Mouse (Mus musculus): ENCODE measurements at regions not wholly inside any gene's neighbourhood (a gene's known extent, or its start where the extent isn't known, plus 50 kb on each side); places are given as distances from the start of the nearest gene placed in this dataset.

- DNase-seq (ENCODE audit: low spot score in 2 of 2), result no peak
Measured at GRCm38 (mm10) chrX:85971973-85972372, 72.0 kb upstream of the Samt3 start.

DNA sequence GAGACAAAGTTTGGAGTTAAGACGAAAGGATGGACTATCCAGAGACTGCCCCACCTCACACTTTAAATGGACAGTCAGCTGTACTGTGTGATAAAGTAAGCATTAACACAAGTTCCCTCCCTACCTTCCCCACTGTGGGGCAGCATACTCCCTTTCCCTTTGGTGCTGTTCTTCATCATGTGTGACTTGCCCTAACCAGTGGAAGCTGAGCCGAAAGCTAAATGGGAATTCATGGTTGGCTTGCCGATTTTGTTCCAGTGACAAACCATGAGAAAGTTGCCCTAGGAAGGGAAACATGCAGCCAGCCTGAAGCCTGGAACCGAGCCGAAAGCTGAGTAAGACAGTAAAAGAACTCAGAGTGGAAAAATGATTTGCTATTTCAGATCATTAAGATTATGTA, 62.9 kb upstream of the Samt3 start:
- DNase-seq (ENCODE audit: low spot score in 2 of 2), result peak in 1 of 2 experiments; percentile 12
